Mouse (Mus musculus) brown adipose tissue, adult 24 weeks (tissue): ENCODE measurements around the gene Rtn4r. TPM values are rescaled to one million over a fixed set of nuclear protein-coding genes. Genes with fewer than 3 reads are reported as not detected.

ENCODE experiments used
- H3K27ac ChIP-seq: fragments of 200-500 bp; replicated peaks from 2 replicates; pipeline ENCODE4 v1.5.1; 2012; ENCODE audit warnings: low read depth, mild to moderate bottlenecking, low read length
- H3K4me1 ChIP-seq: fragments of 200-500 bp; 2 replicates; pipeline ENCODE4 v1.6.1; 2012; ENCODE audit warnings: low read length, mixed read lengths; ENCODE audit not compliant: control insufficient read depth, insufficient read depth, insufficient read length
- H3K4me3 ChIP-seq: fragments of 200-500 bp; 2 replicates; pipeline ENCODE4 v1.5.1; 2012; ENCODE audit warnings: low read depth, mild to moderate bottlenecking, low read length, moderate library complexity; ENCODE audit not compliant: insufficient read depth
- polyA plus RNA-seq: library from polyadenylated mRNA; stranded (reverse); fragments of >200 nt; gene quantifications from 2 replicates; pipeline ENCODE4 v1.2.4, GENCODE M21; 2012; ENCODE audit not compliant: missing spikeins, insufficient read depth, insufficient read length

Rtn4r gene
- polyA plus RNA-seq, 1 experiment: not detected

GRCm38 (mm10) chr16:18111042-18111441 is 16.4 kb upstream of the Rtn4r start:
- Histone ChIP-seq H3K4me3 (no peak overlapping the region), H3K27ac (no peak overlapping the region), H3K4me1 (no peaks in the 10 kb centered on the region)

GRCm38 (mm10) chr16:18116467-18116866 is 11.0 kb upstream of the Rtn4r start:
- Histone ChIP-seq H3K4me3 (no peak overlapping the region), H3K27ac (no peak overlapping the region), H3K4me1 (no peaks in the 10 kb centered on the region)

GRCm38 (mm10) chr16:18118285-18118684 is 9.2 kb upstream of the Rtn4r start:
- Histone ChIP-seq H3K4me3 (no peak overlapping the region), H3K4me1 (no peaks in the 10 kb centered on the region), H3K27ac (no peak overlapping the region)

- Histone ChIP-seq H3K27ac (no peak overlapping the region), H3K4me3 (no peak overlapping the region), H3K4me1 (no peaks in the 10 kb centered on the region)
Observed at GRCm38 (mm10) chr16:18119031-18119730, 8.3 kb upstream of the Rtn4r start.

GRCm38 (mm10) chr16:18122740-18123139 is 4.7 kb upstream of the Rtn4r start:
- no peak overlapping the region for H3K4me3 ChIP-seq

GRCm38 (mm10) chr16:18123471-18123870 is 4.0 kb upstream of the Rtn4r start:
- no peaks in the 10 kb centered on the region for H3K4me1 ChIP-seq
- H3K4me3 ChIP-seq: no peak overlapping the region
- no peak overlapping the region for H3K27ac ChIP-seq

More at GRCm38 (mm10) chr16:18122740-18123139, 4.7 kb upstream of the Rtn4r start:
- H3K27ac ChIP-seq: no peak overlapping the region
- H3K4me1 ChIP-seq: no peaks in the 10 kb centered on the region

- Histone ChIP-seq H3K4me1 (no peaks in the 10 kb centered on the region), H3K27ac (no peak overlapping the region), H3K4me3 (no peak overlapping the region)
Observed at GRCm38 (mm10) chr16:18124040-18124439, 3.4 kb upstream of the Rtn4r start.

- H3K4me1 ChIP-seq: no peaks in the 10 kb centered on the region
- H3K4me3 ChIP-seq: no peak overlapping the region
- H3K27ac ChIP-seq: no peak overlapping the region
Observed at GRCm38 (mm10) chr16:18124626-18125025, 2.8 kb upstream of the Rtn4r start.

- Histone ChIP-seq H3K4me3 (no peak overlapping the region), H3K4me1 (no peaks in the 10 kb centered on the region), H3K27ac (no peak overlapping the region)
Observed at GRCm38 (mm10) chr16:18125131-18125530, 2.3 kb upstream of the Rtn4r start.

- Histone ChIP-seq H3K4me3 (no peak overlapping the region), H3K4me1 (no peaks in the 10 kb centered on the region), H3K27ac (no peak overlapping the region)
Observed at GRCm38 (mm10) chr16:18126211-18126610, 1.2 kb upstream of the Rtn4r start.

GRCm38 (mm10) chr16:18127871-18128563 is 575 bp downstream of the Rtn4r start:
- H3K4me3 ChIP-seq: peak overlapping the region; percentile 45
- no peaks in the 10 kb centered on the region for H3K4me1 ChIP-seq
- no peak overlapping the region for H3K27ac ChIP-seq

GRCm38 (mm10) chr16:18128564-18128935 is 1.1 kb downstream of the Rtn4r start:
- Histone ChIP-seq H3K27ac (no peak overlapping the region), H3K4me3 (no peak overlapping the region), H3K4me1 (no peaks in the 10 kb centered on the region)

GRCm38 (mm10) chr16:18129413-18129812 is 2.0 kb downstream of the Rtn4r start:
- Histone ChIP-seq H3K27ac (no peak overlapping the region), H3K4me1 (no peaks in the 10 kb centered on the region), H3K4me3 (no peak overlapping the region)

GRCm38 (mm10) chr16:18130288-18130687 is 2.8 kb downstream of the Rtn4r start:
- no peaks in the 10 kb centered on the region for H3K4me1 ChIP-seq

GRCm38 (mm10) chr16:18130705-18131104 is 3.3 kb downstream of the Rtn4r start:
- Histone ChIP-seq H3K27ac (no peak overlapping the region), H3K4me3 (no peak overlapping the region), H3K4me1 (no peaks in the 10 kb centered on the region)

More at GRCm38 (mm10) chr16:18130288-18130687, 2.8 kb downstream of the Rtn4r start:
- H3K27ac ChIP-seq: no peak overlapping the region
- no peak overlapping the region for H3K4me3 ChIP-seq
